In genomic region chr8:58146961-58147360, GRCm38 (mm10) we compare ENCODE assay signal across 10 mouse cellular contexts.
DNase-seq lines count a peak whose midpoint lies in the region; ATAC-seq and TF ChIP-seq lines count a peak whose summit lies in the region.
"Had no signal": no experiment of that assay in that cellular context is flagged by ENCODE, and none has a peak within 500 bp of the region (broad histone marks: within the 10 kb centered on the region; RNA-seq: fewer than 3 reads in every experiment).

No protein-coding gene starts in this region.

- H3K27me3 ChIP-seq in intestine, embryonic 14.5 days (replicated peaks; ENCODE audit: control insufficient read depth, insufficient read depth, low read length), result no peaks in the 10 kb centered on the region
- no peaks in the 10 kb centered on the region for H3K27me3 ChIP-seq in intestine, embryonic 16.5 days (replicated peaks; ENCODE audit: control insufficient read depth, insufficient read depth, low read length)
- H3K27me3 ChIP-seq in MEL (ENCODE audit: control insufficient read depth in 1 of 2, insufficient read depth in 2 of 2, low read length in 2 of 2), result no peaks in the 10 kb centered on the region
- H3K27me3 ChIP-seq: liver, embryonic 13.5 days; stomach, embryonic 15.5 days had no signal

- H3K9ac ChIP-seq in intestine, embryonic 14.5 days (ENCODE audit: low read length), result no peak overlapping the region
- no peak overlapping the region for H3K9ac ChIP-seq in intestine, embryonic 16.5 days (ENCODE audit: low read depth, low read length)
- no peak overlapping the region for H3K9ac ChIP-seq in MEL (ENCODE audit: control insufficient read depth, low read depth, low read length, poor library complexity, severe bottlenecking)
- H3K9ac ChIP-seq: liver, embryonic 13.5 days; stomach, embryonic 15.5 days had no signal

- no peak for TF ChIP-seq EP300 in MEL (IDR thresholded peaks at IDR 0.05; ENCODE audit: low read depth in 1 of 2, low read length in 2 of 2)

- no peak overlapping the region for H3K4me2 ChIP-seq in intestine, embryonic 14.5 days (ENCODE audit: low read length)
- H3K4me2 ChIP-seq in intestine, embryonic 16.5 days (ENCODE audit: low read depth, low read length), result no peak overlapping the region
- H3K4me2 ChIP-seq: liver, embryonic 13.5 days; stomach, embryonic 15.5 days had no signal

- H3K79me2 ChIP-seq in MEL (ENCODE audit: control insufficient read depth, insufficient read depth, low read length, poor library complexity), result no peaks in the 10 kb centered on the region

- peak; percentile 35 for TF ChIP-seq RAD21 in MEL (IDR thresholded peaks at IDR 0.05; ENCODE audit: low read depth, low read length)

- H3K4me1 ChIP-seq in intestine, embryonic 14.5 days (replicated peaks; ENCODE audit: control insufficient read depth, insufficient read depth, low read length), result no peaks in the 10 kb centered on the region
- H3K4me1 ChIP-seq in intestine, embryonic 16.5 days (ENCODE audit: control insufficient read depth, insufficient read depth, low read length), result no peaks in the 10 kb centered on the region
- H3K4me1 ChIP-seq in MEL (ENCODE audit: control insufficient read depth in 1 of 2, insufficient read depth in 2 of 2, low read length in 2 of 2), result no peaks in the 10 kb centered on the region
- H3K4me1 ChIP-seq: liver, embryonic 13.5 days; stomach, embryonic 15.5 days had no signal

- peak; percentile 58 for DNase-seq in intestine, embryonic 14.5 days (ENCODE audit: low spot score)
- DNase-seq in MEL (ENCODE audit: low read depth, low spot score), result peak; percentile 23
- DNase-seq in cerebellum, adult 18-20 months, result peak; percentile 54 to 69
- DNase-seq in frontal cortex, postnatal 10 days (ENCODE audit: low spot score in 2 of 2), result peak; percentile 20 to 35
- DNase-seq in layer of hippocampus, postnatal 10 days (ENCODE audit: low spot score in 2 of 2), result peak; percentile 62 to 69
- DNase-seq in retina, embryonic 14.5 days (ENCODE audit: low spot score), result peak; percentile 77
- no peak for DNase-seq in urinary bladder, postnatal 10 days (ENCODE audit: low spot score)
- DNase-seq: liver, embryonic 13.5 days had no signal

- no peaks in the 10 kb centered on the region for H3K9me3 ChIP-seq in intestine, embryonic 14.5 days (ENCODE audit: control insufficient read depth, low read length)
- no peaks in the 10 kb centered on the region for H3K9me3 ChIP-seq in intestine, embryonic 16.5 days (ENCODE audit: control insufficient read depth, low read length)
- no peaks in the 10 kb centered on the region for H3K9me3 ChIP-seq in MEL (replicated peaks; ENCODE audit: insufficient read depth, low read length)
- H3K9me3 ChIP-seq: liver, embryonic 13.5 days; stomach, embryonic 15.5 days had no signal

- peak; percentile 9 to 47 (median 21); a peak in 3 of 6 replicates for TF ChIP-seq CTCF in MEL (IDR thresholded peaks at IDR 0.05 in 2 of 3, conservative IDR thresholded peaks at IDR 0.05 in 1 of 3; ENCODE audit: control insufficient read depth in 1 of 3, insufficient read depth in 1 of 3, low read depth in 2 of 3, low read length in 3 of 3, poor library complexity in 1 of 3, severe bottlenecking in 1 of 3)

- no peaks in the 10 kb centered on the region for H3K36me3 ChIP-seq in intestine, embryonic 14.5 days (ENCODE audit: control insufficient read depth, insufficient read depth, low read length)
- no peaks in the 10 kb centered on the region for H3K36me3 ChIP-seq in intestine, embryonic 16.5 days (ENCODE audit: control insufficient read depth, insufficient read depth, low read length)
- no peaks in the 10 kb centered on the region for H3K36me3 ChIP-seq in MEL (ENCODE audit: control insufficient read depth in 1 of 2, insufficient read depth in 2 of 2, low read length in 2 of 2)
- H3K36me3 ChIP-seq: liver, embryonic 13.5 days; stomach, embryonic 15.5 days had no signal

- H3K4me3 ChIP-seq in intestine, embryonic 14.5 days (ENCODE audit: low read depth, low read length), result no peak overlapping the region
- no peak overlapping the region for H3K4me3 ChIP-seq in intestine, embryonic 16.5 days (ENCODE audit: low read length)
- no peak overlapping the region for H3K4me3 ChIP-seq in MEL (ENCODE audit: control insufficient read depth in 1 of 2, insufficient read depth in 1 of 2, low read depth in 2 of 2, low read length in 2 of 2)
- H3K4me3 ChIP-seq: liver, embryonic 13.5 days; stomach, embryonic 15.5 days had no signal

- 14% methylated on average over 1 of the region's 1 CpGs for WGBS in intestine, embryonic 14.5 days
- 17% methylated on average over 1 of the region's 1 CpGs for WGBS in intestine, embryonic 16.5 days

- H3K27ac ChIP-seq in intestine, embryonic 14.5 days (ENCODE audit: low read depth), result no peak overlapping the region
- no peak overlapping the region for H3K27ac ChIP-seq in intestine, embryonic 16.5 days (ENCODE audit: low read length)
- no peak overlapping the region for H3K27ac ChIP-seq in MEL (ENCODE audit: control insufficient read depth, low read depth, low read length)
- H3K27ac ChIP-seq: liver, embryonic 13.5 days; stomach, embryonic 15.5 days had no signal

- ATAC-seq in intestine, embryonic 14.5 days (replicated peaks; ENCODE audit: low FRiP score, low TSS enrichment, low read depth), result no peak
- ATAC-seq in intestine, embryonic 16.5 days, result no peak

- no peak for TF ChIP-seq POLR2A in MEL (IDR thresholded peaks at IDR 0.05; ENCODE audit: control insufficient read depth in 1 of 2, insufficient read depth in 1 of 2, low read depth in 1 of 2, low read length in 2 of 2, poor library complexity in 1 of 2)

TF ChIP-seq in MEL, 35 proteins besides CTCF, POLR2A, EP300 and RAD21:
- TF ChIP-seq SMC3 (IDR thresholded peaks at IDR 0.05; ENCODE audit: low read depth, low read length) (peak; percentile 37; the same call in 1 of the 2 replicates), BHLHE40 (IDR thresholded peaks at IDR 0.05; ENCODE audit: borderline replicate concordance, low read depth, low read length) (no peak)
